Mouse (Mus musculus): Measurements from ENCODE around the gene Epha10.

DNA sequence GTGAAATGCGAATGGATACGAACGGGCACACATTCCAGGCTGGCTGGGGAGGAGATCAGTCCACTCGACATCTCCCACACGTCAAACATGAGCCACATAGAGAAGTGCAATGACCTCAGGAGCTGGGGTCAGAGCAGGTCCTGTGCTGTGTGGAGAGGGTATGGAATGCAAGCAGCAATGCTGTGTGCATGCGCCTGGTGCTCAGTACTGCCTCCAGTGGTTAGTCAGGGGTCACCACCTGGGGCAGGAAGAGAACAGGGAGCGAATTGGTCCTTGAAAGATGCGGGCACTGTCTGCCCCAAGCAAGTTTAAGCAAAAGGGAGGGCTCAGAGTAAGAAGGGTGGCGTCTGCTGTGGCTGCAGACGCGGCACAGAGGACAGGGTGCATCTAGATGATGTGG, 37.2 kb upstream of the Epha10 start:
- TF ChIP-seq CTCF (IDR thresholded peaks at IDR 0.05; ENCODE audit: low read depth) = peak; percentile 69
- TF ChIP-seq EP300 (IDR thresholded peaks at IDR 0.05; ENCODE audit: low read depth) = no peak
